Mouse (Mus musculus) splenic B cell, adult 2 months (primary cell): Measurements from ENCODE around the gene Rpl10.

Experiments
- DNase-seq: peaks from one replicate; pipeline ENCODE4 v3.0.0-alpha.2; 2011; ENCODE audit warnings: low read depth, low spot score
- H3K27me3 ChIP-seq: 2 replicates; pipeline ENCODE4 v1.6.1; 2012; ENCODE audit warnings: mild to moderate bottlenecking, low read length, moderate library complexity, mixed read lengths; ENCODE audit not compliant: control insufficient read depth, poor library complexity, insufficient read depth, severe bottlenecking
- H3K36me3 ChIP-seq: 2 replicates; pipeline ENCODE4 v1.6.1; 2012; ENCODE audit warnings: mild to moderate bottlenecking, low read length, moderate library complexity, mixed read lengths; ENCODE audit not compliant: control insufficient read depth, poor library complexity, insufficient read depth, severe bottlenecking

Gene Rpl10

DNA sequence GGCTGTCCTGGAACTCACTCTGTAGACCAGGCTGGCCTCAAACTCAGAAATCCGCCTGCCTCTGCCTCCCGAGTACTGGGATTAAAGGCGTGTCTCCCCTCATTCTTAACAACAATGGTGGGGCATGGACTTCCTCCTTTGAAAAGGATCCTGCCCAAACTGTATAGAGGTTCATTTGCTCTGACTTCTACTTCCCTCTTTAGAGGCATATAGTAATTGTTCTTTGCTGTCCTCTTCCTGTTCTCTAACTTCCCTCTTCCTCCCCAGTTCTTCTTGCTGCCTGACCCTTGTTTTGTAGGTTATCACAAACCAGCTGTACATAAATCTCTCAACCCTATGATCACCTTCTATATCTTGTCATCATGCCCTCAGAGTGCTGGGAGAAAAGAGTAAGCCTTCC is 29.1 kb downstream of the Rpl10 start:
- peak; percentile 57 for DNase-seq
- Histone ChIP-seq H3K27me3 (no peaks in the 10 kb centered on the region), H3K36me3 (peaks cover 6% of the 10 kb centered on the region)

GRCm38 (mm10) chrX:74304867-74305700 is 34.5 kb downstream of the Rpl10 start, which contains the start of gene Gdi1:
Gene Gdi1, plus strand, starts transcription at chrX:74304998.
- DNase-seq = peak; percentile 80
- Histone ChIP-seq H3K36me3 (peaks cover 11% of the 10 kb centered on the region), H3K27me3 (no peaks in the 10 kb centered on the region)

DNA sequence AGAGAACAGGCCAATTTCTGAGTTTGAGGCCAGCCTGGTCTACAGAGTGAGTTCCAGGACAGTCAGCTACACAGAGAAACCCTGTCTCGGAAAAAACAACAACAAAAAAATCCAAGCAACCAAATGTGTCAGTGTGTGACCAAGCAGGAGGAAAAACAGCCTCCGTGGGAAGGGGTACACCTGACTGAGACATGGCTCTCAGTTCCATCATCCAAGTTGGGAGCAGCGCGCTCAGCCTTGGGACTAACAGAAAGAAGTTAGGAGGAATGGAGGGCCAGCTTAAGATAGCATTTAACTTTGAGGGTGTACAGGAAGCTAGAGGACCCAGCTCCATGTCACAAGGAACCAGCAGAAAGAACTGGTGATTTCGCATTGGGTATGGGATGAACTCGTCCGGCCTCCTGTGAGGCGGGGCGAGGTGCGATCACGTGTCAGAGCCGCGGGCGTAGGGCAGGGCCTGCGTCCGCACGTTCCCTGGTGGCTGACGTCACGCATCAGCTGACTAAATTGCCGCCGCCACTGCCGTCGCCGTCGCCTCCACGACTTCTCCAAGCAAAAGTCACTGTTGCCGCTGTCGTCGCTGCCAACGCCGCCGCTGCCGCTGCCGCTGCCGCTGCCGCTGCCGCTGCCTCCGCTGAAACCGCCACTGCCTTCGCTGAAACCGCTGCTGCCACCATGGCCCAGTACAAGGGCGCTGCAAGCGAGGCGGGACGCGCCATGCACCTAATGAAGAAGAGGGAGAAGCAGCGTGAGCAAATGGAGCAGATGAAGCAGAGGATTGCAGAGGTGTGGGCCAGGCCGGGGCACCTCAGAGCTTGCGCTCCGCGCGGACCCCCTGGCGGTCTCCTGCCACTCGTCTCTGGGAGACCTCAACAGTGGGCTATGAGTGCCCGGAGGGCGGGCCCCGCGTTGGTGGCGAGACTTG is 42.2 kb downstream of the Rpl10 start, which contains the start of gene Fam50a:
TSS of gene Fam50a (plus strand) at position 494 of the 925 bp plus-strand sequence.
- peaks cover 11% of the 10 kb centered on the region; the same call in 1 of the 2 replicates for H3K36me3 ChIP-seq
- H3K27me3 ChIP-seq = no peaks in the 10 kb centered on the region
- peak; percentile 93 for DNase-seq
